Mouse (Mus musculus): ENCODE data around the gene Dpm3. TPM values are rescaled to one million over a fixed set of nuclear protein-coding genes. Genes with fewer than 3 reads are reported as not detected.
A peak's percentile ranks its signal among the peaks of the same experiment; 100 is the strongest.

Dpm3 gene
- polyA plus RNA-seq, 1 experiment, result 440 TPM

DNA sequence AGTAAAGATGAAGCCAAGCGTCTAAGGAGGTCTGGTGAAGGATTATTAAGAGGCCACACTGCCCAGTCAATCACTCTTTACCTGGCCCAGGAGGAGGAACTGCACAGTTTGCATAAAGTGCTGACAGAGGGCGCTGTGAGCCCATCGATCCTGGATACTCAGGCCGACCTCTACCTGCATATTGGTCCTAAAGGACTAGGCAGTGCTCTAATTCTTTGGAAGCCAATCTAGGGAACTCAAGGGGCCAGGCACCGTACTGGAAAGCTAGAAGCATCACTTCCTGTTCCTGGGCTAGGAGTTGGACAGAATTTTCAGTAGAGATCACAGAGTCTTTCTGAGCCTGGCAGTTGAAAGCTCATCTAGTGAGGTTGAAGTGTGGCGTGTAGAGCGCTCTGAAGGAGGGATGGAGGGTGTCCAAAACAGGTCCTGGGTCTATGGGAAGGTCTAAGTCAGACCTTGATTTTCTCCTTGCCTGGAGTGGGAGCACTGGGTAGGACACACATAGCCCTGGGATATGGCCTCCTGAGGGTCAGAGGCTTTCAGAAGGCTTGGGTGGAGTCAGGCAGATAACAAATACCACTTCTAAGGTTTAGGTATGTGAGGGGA is 8.6 kb upstream of the Dpm3 start:
- 19% methylated on average over 7 of the region's 7 CpGs for WGBS
- Histone ChIP-seq H3K27me3 (ENCODE audit: control insufficient read depth, insufficient read depth, low read length) (no peaks in the 10 kb centered on the region), H3K4me1 (ENCODE audit: control insufficient read depth, insufficient read depth, insufficient read length, low read length) (peaks cover 32% of the 10 kb centered on the region), H3K4me3 (ENCODE audit: low read depth, low read length) (no peak overlapping the region), H3K36me3 (ENCODE audit: control insufficient read depth, insufficient read depth, low read length) (peaks cover 6% of the 10 kb centered on the region; the same call in 1 of the 2 replicates), H3K27ac (ENCODE audit: insufficient read depth, low read depth, low read length) (peak overlapping the region; percentile 50)
- peak; percentile 72; the same call in 1 of the 2 replicates for TF ChIP-seq CTCF (IDR thresholded peaks at IDR 0.05; ENCODE audit: extremely low read depth, insufficient read length, insufficient replicate concordance, low read depth, low read length)
- TF ChIP-seq POLR2A (IDR thresholded peaks at IDR 0.05; ENCODE audit: low read depth, low read length), result no peak

GRCm38 (mm10) chr3:89251365-89251895 is 7.7 kb upstream of the Dpm3 start:
- WGBS, result 6% methylated on average over 17 of the region's 17 CpGs
- peaks cover 6% of the 10 kb centered on the region; the same call in 1 of the 2 replicates for H3K36me3 ChIP-seq (ENCODE audit: control insufficient read depth, insufficient read depth, low read length)
- H3K4me1 ChIP-seq (ENCODE audit: control insufficient read depth, insufficient read depth, insufficient read length, low read length), result peaks cover 29% of the 10 kb centered on the region
- H3K27me3 ChIP-seq (ENCODE audit: control insufficient read depth, insufficient read depth, low read length), result no peaks in the 10 kb centered on the region
- TF ChIP-seq CTCF (IDR thresholded peaks at IDR 0.05; ENCODE audit: extremely low read depth, insufficient read length, insufficient replicate concordance, low read depth, low read length), result no peak
- TF ChIP-seq POLR2A (IDR thresholded peaks at IDR 0.05; ENCODE audit: low read depth, low read length), result no peak
- H3K4me3 ChIP-seq (ENCODE audit: low read depth, low read length), result peak overlapping the region; percentile 50
- peak overlapping the region; percentile 65 for H3K27ac ChIP-seq (ENCODE audit: insufficient read depth, low read depth, low read length)

DNA sequence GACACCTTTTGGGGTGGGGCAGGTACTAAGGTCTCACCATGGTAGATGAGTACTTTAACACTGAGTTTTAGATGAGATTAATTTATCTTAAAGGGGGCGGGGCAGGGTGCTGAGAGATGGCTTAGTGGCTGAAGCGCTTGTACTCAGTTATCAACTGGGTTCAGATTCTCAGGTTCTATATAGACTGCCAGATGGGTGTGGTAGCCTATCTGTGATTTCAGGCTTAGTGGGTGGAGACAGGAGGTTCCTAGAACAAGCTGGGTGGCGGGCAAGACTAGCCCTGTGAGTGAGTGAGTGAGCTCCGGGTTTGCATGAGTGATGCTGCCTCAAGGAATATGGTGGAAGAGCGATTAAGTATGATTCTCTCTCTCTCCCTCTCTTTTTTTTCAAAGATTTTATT is 4.2 kb upstream of the Dpm3 start:
- Histone ChIP-seq H3K27me3 (ENCODE audit: control insufficient read depth, insufficient read depth, low read length) (no peaks in the 10 kb centered on the region), H3K36me3 (ENCODE audit: control insufficient read depth, insufficient read depth, low read length) (no peaks in the 10 kb centered on the region), H3K4me3 (ENCODE audit: low read depth, low read length) (no peak overlapping the region), H3K27ac (ENCODE audit: insufficient read depth, low read depth, low read length) (no peak overlapping the region), H3K4me1 (ENCODE audit: control insufficient read depth, insufficient read depth, insufficient read length, low read length) (peaks cover 29% of the 10 kb centered on the region)
- no peak for TF ChIP-seq CTCF (IDR thresholded peaks at IDR 0.05; ENCODE audit: extremely low read depth, insufficient read length, insufficient replicate concordance, low read depth, low read length)
- no peak for TF ChIP-seq POLR2A (IDR thresholded peaks at IDR 0.05; ENCODE audit: low read depth, low read length)
- 43% methylated on average over 5 of the region's 5 CpGs for WGBS

DNA sequence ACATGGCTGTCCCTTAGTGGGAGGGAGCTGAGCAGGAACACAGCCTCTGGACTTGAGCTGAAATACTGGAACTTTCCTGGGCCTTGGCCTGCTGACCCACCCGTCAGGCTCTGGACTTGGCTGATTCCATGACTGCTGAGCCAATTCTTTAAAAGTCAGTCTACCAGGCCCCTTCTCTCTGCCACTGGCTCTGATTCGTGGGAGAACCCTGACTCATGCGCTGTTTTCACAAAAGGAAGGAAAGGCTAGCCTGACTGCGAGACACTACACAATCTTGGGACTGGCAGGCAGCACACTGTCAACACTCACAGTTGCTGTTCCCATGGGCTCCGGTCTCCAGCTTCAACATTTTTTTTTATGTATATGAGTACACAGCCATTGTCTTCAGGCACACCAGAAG is 3.0 kb upstream of the Dpm3 start:
- no peak for TF ChIP-seq POLR2A (IDR thresholded peaks at IDR 0.05; ENCODE audit: low read depth, low read length)
- no peak for TF ChIP-seq CTCF (IDR thresholded peaks at IDR 0.05; ENCODE audit: extremely low read depth, insufficient read length, insufficient replicate concordance, low read depth, low read length)
- 80% methylated on average over 5 of the region's 5 CpGs for WGBS
- no peak overlapping the region for H3K27ac ChIP-seq (ENCODE audit: insufficient read depth, low read depth, low read length)

GRCm38 (mm10) chr3:89260211-89260610 is 1.1 kb downstream of the Dpm3 start:
- Histone ChIP-seq H3K4me3 (ENCODE audit: low read depth, low read length) (no peak overlapping the region), H3K36me3 (ENCODE audit: control insufficient read depth, insufficient read depth, low read length) (no peaks in the 10 kb centered on the region), H3K27ac (ENCODE audit: insufficient read depth, low read depth, low read length) (no peak overlapping the region), H3K27me3 (ENCODE audit: control insufficient read depth, insufficient read depth, low read length) (no peaks in the 10 kb centered on the region), H3K4me1 (ENCODE audit: control insufficient read depth, insufficient read depth, insufficient read length, low read length) (peaks cover 2% of the 10 kb centered on the region)
- WGBS, result 79% methylated on average over 3 of the region's 3 CpGs
- TF ChIP-seq POLR2A (IDR thresholded peaks at IDR 0.05; ENCODE audit: low read depth, low read length) (no peak), CTCF (IDR thresholded peaks at IDR 0.05; ENCODE audit: extremely low read depth, insufficient read length, insufficient replicate concordance, low read depth, low read length) (no peak)

More for the DNA sequence above, 3.0 kb upstream of the Dpm3 start:
- H3K4me3 ChIP-seq (ENCODE audit: low read depth, low read length), result no peak overlapping the region
- peaks cover 21% of the 10 kb centered on the region for H3K4me1 ChIP-seq (ENCODE audit: control insufficient read depth, insufficient read depth, insufficient read length, low read length)
- H3K27me3 ChIP-seq (ENCODE audit: control insufficient read depth, insufficient read depth, low read length), result no peaks in the 10 kb centered on the region
- no peaks in the 10 kb centered on the region for H3K36me3 ChIP-seq (ENCODE audit: control insufficient read depth, insufficient read depth, low read length)

GRCm38 (mm10) chr3:89262417-89262816 is 3.3 kb downstream of the Dpm3 start:
- WGBS, result 58% methylated on average over 10 of the region's 10 CpGs
- H3K27ac ChIP-seq (ENCODE audit: insufficient read depth, low read depth, low read length), result no peak overlapping the region
- no peaks in the 10 kb centered on the region for H3K36me3 ChIP-seq (ENCODE audit: control insufficient read depth, insufficient read depth, low read length)
- peaks cover 4% of the 10 kb centered on the region for H3K4me1 ChIP-seq (ENCODE audit: control insufficient read depth, insufficient read depth, insufficient read length, low read length)
- no peak for TF ChIP-seq CTCF (IDR thresholded peaks at IDR 0.05; ENCODE audit: extremely low read depth, insufficient read length, insufficient replicate concordance, low read depth, low read length)
- H3K27me3 ChIP-seq (ENCODE audit: control insufficient read depth, insufficient read depth, low read length), result no peaks in the 10 kb centered on the region
- no peak overlapping the region for H3K4me3 ChIP-seq (ENCODE audit: low read depth, low read length)

GRCm38 (mm10) chr3:89266439-89266893 is 7.3 kb downstream of the Dpm3 start:
- H3K4me1 ChIP-seq (ENCODE audit: control insufficient read depth, insufficient read depth, insufficient read length, low read length), result peaks cover 18% of the 10 kb centered on the region
- peaks cover 1% of the 10 kb centered on the region; the same call in 1 of the 2 replicates for H3K36me3 ChIP-seq (ENCODE audit: control insufficient read depth, insufficient read depth, low read length)
- no peaks in the 10 kb centered on the region for H3K27me3 ChIP-seq (ENCODE audit: control insufficient read depth, insufficient read depth, low read length)
- no peak for TF ChIP-seq CTCF (IDR thresholded peaks at IDR 0.05; ENCODE audit: extremely low read depth, insufficient read length, insufficient replicate concordance, low read depth, low read length)
- peak; percentile 94 for TF ChIP-seq POLR2A (IDR thresholded peaks at IDR 0.05; ENCODE audit: low read depth, low read length)
- H3K27ac ChIP-seq (ENCODE audit: insufficient read depth, low read depth, low read length), result peak overlapping the region; percentile 74
- peak overlapping the region; percentile 93 for H3K4me3 ChIP-seq (ENCODE audit: low read depth, low read length)
- WGBS, result under 1% methylated on average over 20 of the region's 20 CpGs

Measured in small intestine, adult 2 months (tissue).